Comparison of ENCODE assay signal across 21 mouse cellular contexts in the genomic region with DNA sequence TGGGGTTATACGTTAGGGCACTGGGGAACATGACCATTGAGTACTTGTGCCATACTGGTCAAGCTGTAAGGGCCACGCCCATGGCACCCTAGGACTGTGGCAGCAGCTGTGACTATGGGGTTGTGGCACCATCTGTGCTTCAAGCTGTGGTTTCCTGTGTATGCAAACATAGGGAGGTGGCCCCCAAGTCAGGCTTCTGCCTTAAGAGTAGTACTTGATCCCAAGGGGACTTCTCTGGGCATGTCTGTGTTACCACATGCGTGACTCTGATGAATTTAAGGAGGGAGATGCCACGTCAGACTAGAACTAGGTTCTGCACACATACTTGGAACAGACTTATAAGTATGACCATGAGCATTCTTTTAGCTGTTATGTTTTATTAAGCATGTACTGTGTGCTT.
DNase-seq lines count a peak whose midpoint lies in the region; ATAC-seq and TF ChIP-seq lines count a peak whose summit lies in the region.
"Had no signal": no experiment of that assay in that cellular context is flagged by ENCODE, and none has a peak within 500 bp of the region (broad histone marks: within the 10 kb centered on the region; RNA-seq: fewer than 3 reads in every experiment).

No protein-coding gene starts in this region.

- TF ChIP-seq POLR2A in CH12.LX (IDR thresholded peaks at IDR 0.05; ENCODE audit: low read depth, low read length) = no peak

- peaks cover 5% of the 10 kb centered on the region for H3K9me3 ChIP-seq in CH12.LX (replicated peaks; ENCODE audit: low read length)
- no peaks in the 10 kb centered on the region for H3K9me3 ChIP-seq in intestine, embryonic 15.5 days
- H3K9me3 ChIP-seq: embryonic facial prominence, embryonic 10.5 days; embryonic facial prominence, embryonic 12.5 days; forebrain, embryonic 10.5 days; forebrain, embryonic 13.5 days; forebrain, embryonic 15.5 days had no signal

- H3K9ac ChIP-seq in CH12.LX (ENCODE audit: insufficient read depth, low read depth) = no peak overlapping the region
- H3K9ac ChIP-seq in intestine, embryonic 15.5 days = no peak overlapping the region
- H3K9ac ChIP-seq: embryonic facial prominence, embryonic 12.5 days; forebrain, embryonic 13.5 days; forebrain, embryonic 15.5 days; forebrain, postnatal 0 days had no signal

- peak; percentile 10 for DNase-seq in A20 (ENCODE audit: low read depth, low spot score)
- DNase-seq in CH12.LX (ENCODE audit: extremely low read depth) = peak; percentile 84
- peak; percentile 1 for DNase-seq in splenic B cell, adult 2 months (ENCODE audit: low read depth, low spot score)
- DNase-seq: adrenal gland, adult 2 months; adrenal gland, postnatal 10 days; adrenal gland, postnatal 25 days; B cell, adult 2 months; cerebellum, adult 11-12 months; cerebellum, adult 2 months; cerebellum, adult 9-10 months; cerebellum, postnatal 10 days; cerebellum, postnatal 25 days; forebrain, postnatal 0 days had no signal

- in situ Hi-C loops in CH12.LX (cut with MboI; ENCODE audit: low pct_ligation_motif_present, low pct_unique_long_range_greater_than_20kb, low sequenced_read_pairs) = no loop called here

- H3K36me3 ChIP-seq in CH12.LX (replicated peaks in 1 of 2; ENCODE audit: control insufficient read depth in 1 of 2, insufficient read depth in 1 of 2, low read length in 1 of 2) = no peaks in the 10 kb centered on the region
- no peaks in the 10 kb centered on the region for H3K36me3 ChIP-seq in splenic B cell, adult 2 months (ENCODE audit: control insufficient read depth, insufficient read depth, low read length, poor library complexity, severe bottlenecking)
- no peaks in the 10 kb centered on the region for H3K36me3 ChIP-seq in intestine, embryonic 15.5 days
- H3K36me3 ChIP-seq: embryonic facial prominence, embryonic 10.5 days; embryonic facial prominence, embryonic 12.5 days; forebrain, embryonic 10.5 days; forebrain, embryonic 15.5 days had no signal

- WGBS in intestine, embryonic 15.5 days = 89% methylated on average over 4 of the region's 4 CpGs

- dilution Hi-C loops in CH12.LX (cut with MboI; ENCODE audit: extremely low pct_ligation_motif_present, extremely low pct_unique_long_range_greater_than_20kb, low sequenced_read_pairs) = no loop called here

- no peaks in the 10 kb centered on the region for H3K79me2 ChIP-seq in CH12.LX (replicated peaks; ENCODE audit: control insufficient read depth, extremely low read depth, insufficient read depth, poor library complexity, severe bottlenecking)

- peaks cover 5 to 30% of the 10 kb centered on the region in 2 experiments for H3K4me1 ChIP-seq in CH12.LX (ENCODE audit: control insufficient read depth in 1 of 2, insufficient read depth in 2 of 2)
- H3K4me1 ChIP-seq in intestine, embryonic 15.5 days (replicated peaks) = no peaks in the 10 kb centered on the region
- H3K4me1 ChIP-seq: embryonic facial prominence, embryonic 10.5 days; embryonic facial prominence, embryonic 12.5 days; forebrain, embryonic 10.5 days; forebrain, embryonic 13.5 days; forebrain, embryonic 15.5 days had no signal

- no peak overlapping the region for H3K27ac ChIP-seq in CH12.LX (ENCODE audit: insufficient read depth, low read depth)
- no peak overlapping the region for H3K27ac ChIP-seq in intestine, embryonic 15.5 days
- H3K27ac ChIP-seq: embryonic facial prominence, embryonic 10.5 days; embryonic facial prominence, embryonic 12.5 days; forebrain, embryonic 10.5 days; forebrain, embryonic 13.5 days; forebrain, embryonic 15.5 days had no signal

- H3K4me2 ChIP-seq in CH12.LX (ENCODE audit: insufficient read depth, low read depth, poor library complexity, severe bottlenecking) = no peak overlapping the region
- no peak overlapping the region for H3K4me2 ChIP-seq in intestine, embryonic 15.5 days (replicated peaks)
- H3K4me2 ChIP-seq: embryonic facial prominence, embryonic 12.5 days; forebrain, embryonic 13.5 days; forebrain, embryonic 15.5 days had no signal

- no peak for ATAC-seq in erythroid progenitor cell, adult 5-6 weeks (replicated peaks; ENCODE audit: low FRiP score, poor library complexity, severe bottlenecking)
- no peak for ATAC-seq in intestine, embryonic 15.5 days
- ATAC-seq: CD4-positive, CD25-positive, alpha-beta regulatory T cell, adult 4 months; forebrain, embryonic 13.5 days; forebrain, embryonic 15.5 days; forebrain, postnatal 0 days had no signal

- no peaks in the 10 kb centered on the region for H3K27me3 ChIP-seq in CH12.LX (replicated peaks)
- H3K27me3 ChIP-seq in splenic B cell, adult 2 months (ENCODE audit: control insufficient read depth, insufficient read depth, low read length, poor library complexity, severe bottlenecking) = no peaks in the 10 kb centered on the region
- H3K27me3 ChIP-seq in intestine, embryonic 15.5 days (replicated peaks) = no peaks in the 10 kb centered on the region
- H3K27me3 ChIP-seq: embryonic facial prominence, embryonic 12.5 days; forebrain, embryonic 13.5 days; forebrain, embryonic 15.5 days had no signal

- no peak; the same call in 1 of the 2 replicates for TF ChIP-seq RAD21 in CH12.LX (IDR thresholded peaks at IDR 0.05; ENCODE audit: low read depth, low read length)

- H3K4me3 ChIP-seq in CH12.LX (replicated peaks in 1 of 3; ENCODE audit: low read depth in 2 of 3, low read length in 2 of 3, poor library complexity in 1 of 3) = no peak overlapping the region
- H3K4me3 ChIP-seq in intestine, embryonic 15.5 days (replicated peaks) = no peak overlapping the region
- H3K4me3 ChIP-seq: embryonic facial prominence, embryonic 10.5 days; embryonic facial prominence, embryonic 12.5 days; forebrain, embryonic 10.5 days; forebrain, embryonic 13.5 days; forebrain, embryonic 15.5 days had no signal

- no peak for TF ChIP-seq CTCF in CH12.LX (conservative IDR thresholded peaks at IDR 0.05 in 1 of 2, IDR thresholded peaks at IDR 0.05 in 1 of 2; ENCODE audit: low read depth in 2 of 2, low read length in 2 of 2)

- TF ChIP-seq EP300 in CH12.LX (IDR thresholded peaks at IDR 0.05; ENCODE audit: low read length) = peak; percentile 85

TF ChIP-seq in CH12.LX, 34 proteins besides CTCF, POLR2A, EP300 and RAD21:
- no peak for TF ChIP-seq GABPA (IDR thresholded peaks at IDR 0.05; ENCODE audit: insufficient replicate concordance, low read depth, low read length)
- TF ChIP-seq RCOR1 (conservative IDR thresholded peaks at IDR 0.05; ENCODE audit: low read depth, low read length) = 0 out of 2 replicates have a peak, but pooled peaks have one; percentile 31
- TF ChIP-seq TBP (conservative IDR thresholded peaks at IDR 0.05; ENCODE audit: low read depth, low read length) = no peak
- TF ChIP-seq ZC3H11A (IDR thresholded peaks at IDR 0.05; ENCODE audit: low read depth, low read length) = no peak
- TF ChIP-seq SMC3 (IDR thresholded peaks at IDR 0.05; ENCODE audit: low read depth, low read length) = no peak
- TF ChIP-seq ZKSCAN1 (IDR thresholded peaks at IDR 0.05; ENCODE audit: borderline replicate concordance, low read depth, low read length) = no peak
- no peak for TF ChIP-seq NELFE (IDR thresholded peaks at IDR 0.05; ENCODE audit: low read depth, low read length)
- no peak for TF ChIP-seq ELF1 (IDR thresholded peaks at IDR 0.05; ENCODE audit: low read depth, low read length)
- TF ChIP-seq MXI1 (IDR thresholded peaks at IDR 0.05; ENCODE audit: low read depth, low read length) = no peak
- peak; percentile 86 for TF ChIP-seq TCF12 (IDR thresholded peaks at IDR 0.05; ENCODE audit: low read depth, low read length)
- TF ChIP-seq CHD2 (IDR thresholded peaks at IDR 0.05; ENCODE audit: low read length) = no peak
- TF ChIP-seq MYC (IDR thresholded peaks at IDR 0.05; ENCODE audit: low read depth, low read length) = no peak
- no peak for TF ChIP-seq HCFC1 (IDR thresholded peaks at IDR 0.05; ENCODE audit: low read depth, low read length)
- TF ChIP-seq ZMIZ1 (IDR thresholded peaks at IDR 0.05; ENCODE audit: low read depth, low read length) = no peak
- peak; percentile 44; the same call in 1 of the 2 replicates for TF ChIP-seq SIN3A (IDR thresholded peaks at IDR 0.05; ENCODE audit: low read length)
- 0 out of 2 replicates have a peak, but pooled peaks have one; percentile 34 for TF ChIP-seq IRF4 (IDR thresholded peaks at IDR 0.05; ENCODE audit: low read depth, low read length)
- no peak for TF ChIP-seq POLR2AphosphoS2 (IDR thresholded peaks at IDR 0.05; ENCODE audit: low read depth, low read length)
- TF ChIP-seq NRF1 (IDR thresholded peaks at IDR 0.05; ENCODE audit: low read depth, low read length) = no peak
- TF ChIP-seq USF2 (conservative IDR thresholded peaks at IDR 0.05; ENCODE audit: low read depth, low read length) = no peak
- TF ChIP-seq ETS1 (conservative IDR thresholded peaks at IDR 0.05; ENCODE audit: low read depth, low read length) = peak; percentile 78
- TF ChIP-seq MEF2A (IDR thresholded peaks at IDR 0.05; ENCODE audit: borderline replicate concordance, low read depth, low read length) = peak; percentile 60; the same call in 1 of the 2 replicates
- TF ChIP-seq BHLHE40 (IDR thresholded peaks at IDR 0.05; ENCODE audit: low read depth, low read length) = peak; percentile 94
- TF ChIP-seq PAX5 (IDR thresholded peaks at IDR 0.05; ENCODE audit: low read length) = no peak
- no peak for TF ChIP-seq USF1 (IDR thresholded peaks at IDR 0.05; ENCODE audit: low read depth, low read length)
- TF ChIP-seq MAX (IDR thresholded peaks at IDR 0.05; ENCODE audit: low read length) = no peak
- TF ChIP-seq MAZ (IDR thresholded peaks at IDR 0.05; ENCODE audit: low read depth, low read length) = no peak
- no peak for TF ChIP-seq E2F4 (IDR thresholded peaks at IDR 0.05; ENCODE audit: insufficient replicate concordance, low read depth, low read length)
- no peak for TF ChIP-seq ZNF384 (IDR thresholded peaks at IDR 0.05; ENCODE audit: low read depth, low read length)
- peak; percentile 49; the same call in 1 of the 2 replicates for TF ChIP-seq JUND (conservative IDR thresholded peaks at IDR 0.05; ENCODE audit: low read depth, low read length)
- no peak for TF ChIP-seq CHD1 (IDR thresholded peaks at IDR 0.05; ENCODE audit: low read depth, low read length)
- no peak for TF ChIP-seq JUN (IDR thresholded peaks at IDR 0.05; ENCODE audit: insufficient read depth, low read depth, low read length)
- 0 out of 2 replicates have a peak, but pooled peaks have one; percentile 57 for TF ChIP-seq MAFK (IDR thresholded peaks at IDR 0.05; ENCODE audit: insufficient replicate concordance, low read length)
- no peak for TF ChIP-seq UBTF (IDR thresholded peaks at IDR 0.05; ENCODE audit: low read depth, low read length)
- 0 out of 2 replicates have a peak, but pooled peaks have one; percentile 17 for TF ChIP-seq KAT2A (IDR thresholded peaks at IDR 0.05; ENCODE audit: insufficient replicate concordance, low read length)

Comparison
In these comparisons a context has a peak if more than half of its experiments do, and no peak if none do; other contexts are left out.
1. DNase-seq: peak in every context shown above with its lines; median percentile 84 in CH12.LX; 10 in A20; 1 in splenic B cell, adult 2 months.